ENCODE assay signal across 8 mouse cellular contexts in the genomic region with DNA sequence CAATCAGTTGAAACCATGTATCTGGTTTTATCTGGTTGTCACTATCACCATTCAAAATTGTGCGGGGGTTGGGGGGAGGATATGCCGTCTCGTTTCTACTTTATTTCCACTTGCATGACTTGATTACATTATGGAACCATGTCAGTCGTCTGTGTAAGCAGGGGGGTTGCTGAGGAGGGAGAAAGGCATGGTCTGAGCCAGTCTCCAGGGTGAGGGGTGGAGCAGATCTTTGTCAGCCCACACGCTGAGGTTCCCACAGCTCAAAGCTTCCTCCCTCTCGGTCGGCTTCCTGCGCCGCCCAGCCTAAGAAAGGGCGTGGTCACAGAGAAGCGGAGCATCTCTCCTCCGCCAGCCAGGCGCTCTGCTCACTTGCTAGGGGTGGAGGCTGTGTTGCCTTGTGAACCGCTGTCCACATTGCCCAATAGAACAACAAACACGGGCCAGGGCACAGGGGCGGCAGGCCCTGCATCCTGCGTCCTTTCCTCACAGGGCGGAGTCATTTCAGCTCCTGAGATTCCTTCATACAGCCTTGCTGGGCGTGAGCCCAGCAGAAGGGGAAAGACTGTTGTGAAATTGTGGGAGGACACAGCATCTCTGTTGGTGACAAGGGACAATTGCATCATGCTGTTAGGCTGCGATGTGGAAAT. TPM values are rescaled to one million over a fixed set of nuclear protein-coding genes. Genes with fewer than 3 reads are reported as not detected.
A peak's percentile ranks its signal among the peaks of the same experiment; 100 is the strongest.
DNase-seq lines count a peak whose midpoint lies in the region; ATAC-seq lines count a peak whose summit lies in the region.

No protein-coding gene starts in this region.

- 0 out of 2 replicates have a peak, but pooled peaks cover 3% of the 10 kb centered on the region for H3K4me1 ChIP-seq in hindbrain, embryonic 14.5 days (replicated peaks; ENCODE audit: control insufficient read depth, insufficient read depth, low read length)

- H3K4me2 ChIP-seq in hindbrain, embryonic 14.5 days (replicated peaks), result peak overlapping the region; percentile 74

- peak; percentile 91 for ATAC-seq in hindbrain, embryonic 14.5 days (ENCODE audit: low FRiP score)

- DNase-seq in R1 (ENCODE audit: low read depth, low spot score), result peak; percentile 91
- peak; percentile 68 to 77 for DNase-seq in cerebellum, postnatal 25 days
- DNase-seq in frontal cortex, postnatal 36 days (ENCODE audit: low spot score in 2 of 2), result peak; percentile 81 to 84
- peak; percentile 77 for DNase-seq in hindbrain, embryonic 14.5 days (ENCODE audit: low spot score)
- DNase-seq in layer of hippocampus, postnatal 36 days, result peak; percentile 70 to 79
- DNase-seq in lung, postnatal 25 days (ENCODE audit: low spot score), result peak; percentile 97
- DNase-seq in retina, embryonic 14.5 days (ENCODE audit: low spot score), result peak; percentile 84
- peak; percentile 87 for DNase-seq in thymus, postnatal 4 days

- H3K9ac ChIP-seq in hindbrain, embryonic 14.5 days, result peak overlapping the region; percentile 60

- H3K9me3 ChIP-seq in hindbrain, embryonic 14.5 days (ENCODE audit: control insufficient read depth, low read length), result no peaks in the 10 kb centered on the region

- 0% methylated on average over 20 of the region's 20 CpGs for WGBS in hindbrain, embryonic 14.5 days

- peak overlapping the region; percentile 76 for H3K27ac ChIP-seq in hindbrain, embryonic 14.5 days

- no peaks in the 10 kb centered on the region for H3K36me3 ChIP-seq in hindbrain, embryonic 14.5 days (replicated peaks; ENCODE audit: control insufficient read depth, insufficient read depth)

- H3K27me3 ChIP-seq in hindbrain, embryonic 14.5 days (ENCODE audit: control insufficient read depth, insufficient read depth, low read length), result no peaks in the 10 kb centered on the region

- peak overlapping the region; percentile 33 for H3K4me3 ChIP-seq in hindbrain, embryonic 14.5 days (replicated peaks; ENCODE audit: low read length)

RNA-seq across cellular contexts. Expression of gene Mdm1, which starts 38.5 kb away (rescaled TPM):
- polyA plus RNA-seq in hindbrain, embryonic 14.5 days (2014; fragmentation: Nextera tagmentation; extraction: Ambion mirVana), result 25.2 and 27.0 TPM in 2 replicates
- total RNA-seq in layer of hippocampus, postnatal 36 days (2021), result 10 to 100 TPM; 10.7 to 13.3 TPM

Comparison
In these comparisons a context has a peak if more than half of its experiments do, and no peak if none do; other contexts are left out.
1. Peak in every context shown above with its lines: DNase-seq, ATAC-seq, H3K4me3 ChIP-seq and H3K27ac ChIP-seq.